Mouse (Mus musculus) CH12.LX (cell line): ENCODE data around the gene Banf2. TPM values are rescaled to one million over a fixed set of nuclear protein-coding genes. Genes with fewer than 3 reads are reported as not detected.

Experiments used
- DNase-seq: peaks from one replicate; pipeline ENCODE4 v3.0.0-alpha.2; 2013; ENCODE audit errors: extremely low read depth
- H3K27ac ChIP-seq: 2 replicates; pipeline ENCODE4 v1.5.1; 2012; ENCODE audit warnings: low read depth, mild to moderate bottlenecking, control low read depth, moderate library complexity; ENCODE audit not compliant: insufficient read depth
- H3K27me3 ChIP-seq: replicated peaks from 2 replicates; pipeline ENCODE3; 2012; ENCODE audit warnings: inconsistent platforms
- H3K36me3 ChIP-seq, 2 experiments: replicated peaks in 1 of 2; 2 replicates each; pipeline versions ENCODE3 to v1.6.1; 2012; ENCODE audit warnings: inconsistent platforms in 1 of 2, low read length in 1 of 2, mild to moderate bottlenecking in 1 of 2, mixed read lengths in 1 of 2, moderate library complexity in 1 of 2; ENCODE audit not compliant: control insufficient read depth in 1 of 2, insufficient read depth in 1 of 2
- H3K4me1 ChIP-seq, 2 experiments: 2 replicates each; pipeline ENCODE4 v1.6.1; 2012; ENCODE audit warnings: inconsistent platforms in 1 of 2, moderate library complexity in 1 of 2; ENCODE audit not compliant: insufficient read depth in 2 of 2, control insufficient read depth in 1 of 2
- H3K4me2 ChIP-seq: 2 replicates; pipeline ENCODE4 v1.6.1; 2012; ENCODE audit warnings: low read depth, mild to moderate bottlenecking, control low read depth; ENCODE audit not compliant: poor library complexity, insufficient read depth, severe bottlenecking
- H3K4me3 ChIP-seq, 3 experiments: fragments of 150-350 bp in 1 of 3; sonication (generic) in 1 of 3; replicated peaks in 1 of 3; 2 replicates each; pipeline versions ENCODE3 to v1.5.1; 2011 to 2012; ENCODE audit warnings: low read depth in 2 of 3, low read length in 2 of 3, mild to moderate bottlenecking in 2 of 3, moderate library complexity in 2 of 3, control low read depth in 1 of 3, improper control_type of control experiment in 1 of 3, inconsistent platforms in 1 of 3, mixed read lengths in 1 of 3; ENCODE audit not compliant: poor library complexity in 1 of 3
- H3K79me2 ChIP-seq: replicated peaks from 2 replicates; pipeline ENCODE4 v1.6.1; 2012; ENCODE audit warnings: mild to moderate bottlenecking, moderate library complexity; ENCODE audit not compliant: control insufficient read depth, poor library complexity, insufficient read depth, severe bottlenecking; ENCODE audit errors: extremely low read depth
- H3K9ac ChIP-seq: 2 replicates; pipeline ENCODE4 v1.6.1; 2012; ENCODE audit warnings: low read depth, mild to moderate bottlenecking, control low read depth, moderate library complexity; ENCODE audit not compliant: insufficient read depth
- H3K9me3 ChIP-seq: replicated peaks from 2 replicates; pipeline ENCODE3; 2012; ENCODE audit warnings: low read length, inconsistent platforms, mixed read lengths
- BHLHE40 ChIP-seq: IDR thresholded peaks from 2 replicates; pipeline ENCODE4 v1.6.1; 2011; ENCODE audit warnings: mild to moderate bottlenecking, low read depth, low read length, improper control_type of control experiment
- CHD1 ChIP-seq: IDR thresholded peaks from 2 replicates; pipeline ENCODE4 v1.6.1; 2012; ENCODE audit warnings: low read depth, low read length, improper control_type of control experiment, inconsistent platforms
- CTCF ChIP-seq, 2 experiments: IDR thresholded peaks in 1 of 2; conservative IDR thresholded peaks in 1 of 2; 2 replicates each; pipeline ENCODE4 v1.5.1; 2011 to 2012; ENCODE audit warnings: low read depth in 2 of 2, low read length in 2 of 2, improper control_type of control experiment in 1 of 2, inconsistent platforms in 1 of 2, mild to moderate bottlenecking in 1 of 2, moderate library complexity in 1 of 2
- E2F4 ChIP-seq: IDR thresholded peaks from 2 replicates; pipeline ENCODE4 v1.6.1; 2011; ENCODE audit warnings: low read depth, low read length, improper control_type of control experiment; ENCODE audit not compliant: insufficient replicate concordance
- ELF1 ChIP-seq: IDR thresholded peaks from 2 replicates; pipeline ENCODE4 v1.6.1; 2014; ENCODE audit warnings: low read depth, mild to moderate bottlenecking, inconsistent platforms, low read length, improper control_type of control experiment
- EP300 ChIP-seq: IDR thresholded peaks from 2 replicates; pipeline ENCODE4 v1.6.1; 2011; ENCODE audit warnings: low read length, improper control_type of control experiment
- GABPA ChIP-seq: IDR thresholded peaks from 2 replicates; pipeline ENCODE4 v1.6.1; 2012; ENCODE audit warnings: low read depth, low read length, improper control_type of control experiment, inconsistent platforms; ENCODE audit not compliant: insufficient replicate concordance
- IRF4 ChIP-seq: IDR thresholded peaks from 2 replicates; pipeline ENCODE4 v1.6.1; 2014; ENCODE audit warnings: low read depth, mild to moderate bottlenecking, inconsistent platforms, low read length, improper control_type of control experiment
- JUND ChIP-seq: conservative IDR thresholded peaks from 2 replicates; pipeline ENCODE4 v1.6.1; 2011; ENCODE audit warnings: low read depth, low read length, improper control_type of control experiment
- MAX ChIP-seq: IDR thresholded peaks from 2 replicates; pipeline ENCODE4 v1.6.1; 2011; ENCODE audit warnings: low read length, improper control_type of control experiment
- MAZ ChIP-seq: IDR thresholded peaks from 2 replicates; pipeline ENCODE4 v1.6.1; 2012; ENCODE audit warnings: low read depth, mild to moderate bottlenecking, inconsistent platforms, low read length, improper control_type of control experiment, moderate library complexity
- MEF2A ChIP-seq: IDR thresholded peaks from 2 replicates; pipeline ENCODE4 v1.6.1; 2014; ENCODE audit warnings: low read depth, mild to moderate bottlenecking, inconsistent platforms, low read length, improper control_type of control experiment, borderline replicate concordance
- MXI1 ChIP-seq: IDR thresholded peaks from 2 replicates; pipeline ENCODE4 v1.6.1; 2011; ENCODE audit warnings: mild to moderate bottlenecking, low read depth, low read length, improper control_type of control experiment
- MYC ChIP-seq: IDR thresholded peaks from 2 replicates; pipeline ENCODE4 v1.6.1; 2011; ENCODE audit warnings: low read depth, mild to moderate bottlenecking, improper control_type of control experiment, low read length
- NELFE ChIP-seq: IDR thresholded peaks from 2 replicates; pipeline ENCODE4 v1.6.1; 2011; ENCODE audit warnings: low read depth, low read length, improper control_type of control experiment
- PAX5 ChIP-seq: IDR thresholded peaks from 2 replicates; pipeline ENCODE4 v1.6.1; 2012; ENCODE audit warnings: low read length, inconsistent platforms, mixed read lengths
- RAD21 ChIP-seq: IDR thresholded peaks from 2 replicates; pipeline ENCODE4 v1.6.1; 2011; ENCODE audit warnings: low read depth, mild to moderate bottlenecking, low read length, improper control_type of control experiment, moderate library complexity
- SIN3A ChIP-seq: IDR thresholded peaks from 2 replicates; pipeline ENCODE4 v1.6.1; 2012; ENCODE audit warnings: low read length, improper control_type of control experiment, inconsistent platforms
- SMC3 ChIP-seq: IDR thresholded peaks from 2 replicates; pipeline ENCODE4 v1.6.1; 2011; ENCODE audit warnings: low read depth, low read length, improper control_type of control experiment
- TCF12 ChIP-seq: IDR thresholded peaks from 2 replicates; pipeline ENCODE4 v1.6.1; 2014; ENCODE audit warnings: low read depth, mild to moderate bottlenecking, inconsistent platforms, low read length, improper control_type of control experiment
- UBTF ChIP-seq: IDR thresholded peaks from 2 replicates; pipeline ENCODE4 v1.6.1; 2012; ENCODE audit warnings: low read depth, mild to moderate bottlenecking, inconsistent platforms, low read length, improper control_type of control experiment, moderate library complexity
- USF1 ChIP-seq: IDR thresholded peaks from 2 replicates; pipeline ENCODE4 v1.6.1; 2014; ENCODE audit warnings: low read depth, mild to moderate bottlenecking, inconsistent platforms, low read length, improper control_type of control experiment
- USF2 ChIP-seq: conservative IDR thresholded peaks from 2 replicates; pipeline ENCODE4 v1.6.1; 2011; ENCODE audit warnings: low read depth, low read length, improper control_type of control experiment
- ZC3H11A ChIP-seq: IDR thresholded peaks from 2 replicates; pipeline ENCODE4 v1.6.1; 2012; ENCODE audit warnings: low read depth, mild to moderate bottlenecking, inconsistent platforms, low read length, improper control_type of control experiment
- ZKSCAN1 ChIP-seq: IDR thresholded peaks from 2 replicates; pipeline ENCODE4 v1.6.1; 2012; ENCODE audit warnings: low read depth, inconsistent platforms, low read length, improper control_type of control experiment, borderline replicate concordance
- ZNF384 ChIP-seq: IDR thresholded peaks from 2 replicates; pipeline ENCODE4 v1.6.1; 2012; ENCODE audit warnings: low read depth, low read length, improper control_type of control experiment, inconsistent platforms
- dilution Hi-C: fragments of 300-500 bp; cut with MboI; formaldehyde crosslinking; loops from 2 replicates; pipeline ENCODE4 v1.14.3; 2020; ENCODE audit warnings: low sequenced_read_pairs; ENCODE audit not compliant: extremely low pct_unique_long_range_greater_than_20kb, extremely low pct_ligation_motif_present
- in situ Hi-C: fragments of 300-500 bp; cut with MboI; formaldehyde crosslinking; loops from 3 replicates; pipeline ENCODE4 v1.14.3; 2019; ENCODE audit warnings: low sequenced_read_pairs, low pct_ligation_motif_present, low pct_unique_long_range_greater_than_20kb, mixed read lengths
- polyA plus RNA-seq: library from polyadenylated mRNA; unstranded; fragments of >175 nt; gene quantifications from 2 replicates; pipeline ENCODE4 v1.2.1, GENCODE M21; 2012; ENCODE audit warnings: low read depth; ENCODE audit not compliant: insufficient read length
- total RNA-seq, 2 experiments: library from RNA; depleted of rRNA; stranded (reverse); fragments of 300-350 nt in 1 of 2; fragments of >200 nt in 1 of 2; gene quantifications; 2 replicates each; pipeline ENCODE4 v1.2.3; 2012 to 2014

Banf2 gene
- total and polyA plus RNA-seq, 3 experiments: not detected

DNA sequence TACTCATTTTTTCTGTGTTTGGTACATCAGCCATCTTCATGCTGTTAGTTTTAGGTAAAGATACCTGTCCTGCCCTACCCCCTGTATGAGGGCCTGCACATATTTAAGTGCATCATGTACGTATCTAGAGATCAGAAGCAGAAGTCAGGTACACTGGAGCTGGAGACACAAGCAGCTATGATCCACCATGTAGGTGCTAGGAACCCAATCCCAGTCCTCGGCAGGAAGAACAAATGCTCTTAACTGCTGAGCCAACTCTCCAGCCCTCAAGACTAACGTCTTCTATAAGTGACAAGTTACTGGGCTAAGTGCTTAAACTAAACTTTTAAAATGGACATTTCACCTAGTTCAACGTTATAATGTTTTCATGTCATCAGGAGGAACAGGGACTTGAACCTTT is 25.6 kb upstream of the Banf2 start:
- dilution Hi-C loops: no loop called here
- H3K27me3 ChIP-seq: no peaks in the 10 kb centered on the region
- in situ Hi-C loops: loop anchor here (10.0 kb wide), 1 partner anchor 208 kb away; no protein-coding TSS in a partner anchor
- H3K9ac ChIP-seq: no peak overlapping the region
- H3K27ac ChIP-seq: no peak overlapping the region
- no peak for DNase-seq
- H3K9me3 ChIP-seq: no peaks in the 10 kb centered on the region
- no peak for TF ChIP-seq MAX
- no peak for TF ChIP-seq ZNF384
- no peak for TF ChIP-seq CTCF (conservative IDR thresholded peaks at IDR 0.05 in 1 of 2, IDR thresholded peaks at IDR 0.05 in 1 of 2; ENCODE audit: low read depth in 2 of 2, low read length in 2 of 2)
- TF ChIP-seq MXI1: no peak
- no peak for TF ChIP-seq ELF1
- no peak for TF ChIP-seq E2F4
- no peak for TF ChIP-seq IRF4
- TF ChIP-seq ZKSCAN1: no peak
- no peak for TF ChIP-seq RAD21
- TF ChIP-seq BHLHE40: no peak
- TF ChIP-seq SIN3A: no peak
- TF ChIP-seq NELFE: no peak
- no peak for TF ChIP-seq EP300
- no peak for TF ChIP-seq UBTF
- no peak for TF ChIP-seq SMC3
- H3K4me1 ChIP-seq: peaks cover 5 to 59% of the 10 kb centered on the region in 2 experiments; a peak in 3 of 4 replicates
- peaks cover 0 to 49% of the 10 kb centered on the region in 2 experiments for H3K36me3 ChIP-seq
- H3K79me2 ChIP-seq: peaks cover 39% of the 10 kb centered on the region
- no peak overlapping the region for H3K4me2 ChIP-seq
- H3K4me3 ChIP-seq: no peak overlapping the region

DNA sequence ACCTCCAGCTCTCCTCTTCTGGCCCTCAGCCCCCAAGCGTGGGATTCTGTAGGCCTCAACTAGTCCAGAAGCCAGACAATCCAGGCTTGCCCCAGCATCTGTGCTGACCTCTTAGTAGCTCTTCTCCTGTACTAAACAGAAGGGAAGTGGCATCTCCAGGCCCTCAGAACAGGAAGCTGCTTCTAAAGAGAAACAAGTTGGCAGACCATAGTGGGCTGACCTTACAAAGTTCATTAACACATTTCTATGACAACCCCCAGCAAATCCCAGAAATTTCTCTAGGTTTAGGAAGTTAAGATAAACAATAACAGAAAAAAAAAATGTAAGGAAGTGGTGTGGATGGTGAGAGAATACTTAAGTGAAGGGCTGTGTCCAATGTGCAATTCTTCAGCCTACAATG is 23.8 kb upstream of the Banf2 start:
- peak overlapping the region; percentile 84; the same call in 1 of the 2 replicates for H3K9ac ChIP-seq
- peak overlapping the region in 2 of 3 experiments; percentile 64 to 85 for H3K4me3 ChIP-seq
- dilution Hi-C loops: no loop called here
- no peak overlapping the region for H3K27ac ChIP-seq
- no peak for DNase-seq
- no peaks in the 10 kb centered on the region for H3K9me3 ChIP-seq
- H3K27me3 ChIP-seq: peaks cover 2% of the 10 kb centered on the region
- H3K36me3 ChIP-seq: peaks cover 0 to 33% of the 10 kb centered on the region in 2 experiments
- no peak for TF ChIP-seq MAZ
- TF ChIP-seq TCF12: no peak
- TF ChIP-seq ZC3H11A: no peak
- no peak for TF ChIP-seq JUND
- no peak for TF ChIP-seq BHLHE40
- no peak for TF ChIP-seq GABPA
- TF ChIP-seq NELFE: no peak
- no peak for TF ChIP-seq CHD1
- no peak for TF ChIP-seq MYC
- TF ChIP-seq ZKSCAN1: no peak
- no peak for TF ChIP-seq USF1
- no peak for TF ChIP-seq UBTF
- no peak for TF ChIP-seq MEF2A
- TF ChIP-seq RAD21: no peak
- no peak for TF ChIP-seq SMC3
- TF ChIP-seq PAX5: no peak
- no peak for TF ChIP-seq EP300
- TF ChIP-seq CTCF (conservative IDR thresholded peaks at IDR 0.05 in 1 of 2, IDR thresholded peaks at IDR 0.05 in 1 of 2; ENCODE audit: low read depth in 2 of 2, low read length in 2 of 2): no peak
- TF ChIP-seq USF2: no peak
- no peak for TF ChIP-seq MAX
- H3K79me2 ChIP-seq: peaks cover 26% of the 10 kb centered on the region
- in situ Hi-C loops: loop anchor here (10.0 kb wide), 1 partner anchor 206 kb away; no protein-coding TSS in a partner anchor
- peak overlapping the region; percentile 52 for H3K4me2 ChIP-seq
- H3K4me1 ChIP-seq: peaks cover 5 to 53% of the 10 kb centered on the region in 2 experiments; a peak in 3 of 4 replicates
